Mouse (Mus musculus): ENCODE results near the gene Fbxl7. TPM values are rescaled to one million over a fixed set of nuclear protein-coding genes. Genes with fewer than 3 reads are reported as not detected.

Gene Fbxl7
- polyA plus RNA-seq, 1 experiment from 2014 or later = 1.0 TPM

DNA sequence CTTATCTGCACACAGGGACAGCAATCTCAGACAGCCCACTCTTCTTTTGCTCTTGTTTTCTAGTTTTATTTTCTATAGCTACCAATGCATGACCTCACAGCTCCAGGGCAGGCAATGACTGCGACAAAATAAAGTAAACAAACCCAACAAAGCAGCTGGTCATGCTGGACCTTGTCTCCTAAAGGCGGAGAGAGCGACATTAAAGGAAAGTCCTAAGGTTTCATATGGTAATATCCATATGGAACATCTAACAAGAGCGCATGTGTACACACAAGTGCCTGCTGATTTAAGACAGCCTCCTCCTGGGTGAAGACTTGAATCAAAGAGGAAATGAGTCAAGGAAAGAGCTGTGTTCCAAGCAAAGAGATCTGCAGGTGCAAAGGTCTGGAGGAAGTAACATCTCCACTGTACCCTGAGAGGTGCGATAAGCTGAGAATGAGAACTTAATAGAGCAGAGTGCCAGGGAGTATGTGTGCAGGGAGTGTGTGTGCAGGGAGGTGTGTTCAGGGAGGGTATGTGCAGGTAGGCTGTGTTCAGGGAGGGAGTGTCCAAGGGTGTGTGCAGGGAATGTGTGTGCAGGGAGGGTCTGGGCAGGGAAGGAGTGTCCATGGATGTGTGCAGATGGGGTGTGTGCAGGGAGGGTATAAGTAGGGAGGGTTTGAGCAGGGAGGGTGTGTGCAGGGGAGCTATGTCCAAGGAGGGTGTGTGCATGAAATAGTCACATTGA is 193.3 kb downstream of the Fbxl7 start:
- no peak for DNase-seq (ENCODE audit: low spot score)

DNA sequence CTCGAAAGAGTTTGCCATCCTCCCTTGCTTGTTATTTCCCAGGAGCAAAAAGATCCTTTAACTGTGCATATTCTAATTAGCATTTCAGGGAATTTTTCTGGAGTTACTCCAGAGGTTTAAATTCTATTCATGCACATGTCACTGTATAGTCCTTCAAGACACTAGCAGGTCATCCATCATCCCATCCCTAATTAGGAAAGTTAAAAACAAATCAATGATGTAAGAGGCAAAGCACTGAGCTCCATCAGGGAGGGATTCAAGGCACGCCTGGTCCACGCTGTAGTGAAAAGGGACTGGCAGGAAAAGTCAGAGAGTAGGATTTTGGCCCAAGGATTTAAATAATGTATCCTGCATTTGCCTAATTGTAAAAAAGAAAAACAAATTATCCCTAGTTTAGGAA is 202.3 kb downstream of the Fbxl7 start:
- DNase-seq (ENCODE audit: low spot score) = no peak

DNA sequence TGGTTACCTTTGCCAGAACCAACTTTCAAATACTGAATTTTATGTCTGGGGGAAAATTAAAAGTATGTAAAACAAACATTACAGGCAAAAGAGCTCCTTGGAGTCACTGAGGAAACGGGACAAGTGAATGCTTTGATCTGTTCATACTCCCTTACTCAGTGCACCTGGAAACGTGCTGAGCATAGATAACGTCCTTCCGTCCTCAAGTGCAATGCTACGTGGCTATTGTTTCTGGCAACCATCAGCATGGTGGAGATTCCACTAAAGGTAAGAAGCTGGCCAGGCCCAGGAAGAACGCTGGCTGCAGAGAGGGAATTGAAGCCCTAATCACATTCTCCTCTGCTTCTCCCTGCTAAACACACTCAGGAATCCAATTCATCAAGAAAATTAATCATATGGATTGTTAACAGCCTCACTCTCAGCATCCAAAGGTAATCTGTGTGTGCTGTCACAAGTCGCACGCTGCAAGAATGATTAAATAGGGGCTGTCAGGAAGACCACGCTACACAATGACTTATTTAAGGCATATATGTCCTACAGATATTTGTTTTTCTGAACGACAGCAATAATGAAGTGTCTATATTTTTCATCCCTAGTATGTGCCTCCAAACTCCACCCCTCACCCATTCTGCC is 206.8 kb downstream of the Fbxl7 start:
- no peak for DNase-seq (ENCODE audit: low spot score)

DNA sequence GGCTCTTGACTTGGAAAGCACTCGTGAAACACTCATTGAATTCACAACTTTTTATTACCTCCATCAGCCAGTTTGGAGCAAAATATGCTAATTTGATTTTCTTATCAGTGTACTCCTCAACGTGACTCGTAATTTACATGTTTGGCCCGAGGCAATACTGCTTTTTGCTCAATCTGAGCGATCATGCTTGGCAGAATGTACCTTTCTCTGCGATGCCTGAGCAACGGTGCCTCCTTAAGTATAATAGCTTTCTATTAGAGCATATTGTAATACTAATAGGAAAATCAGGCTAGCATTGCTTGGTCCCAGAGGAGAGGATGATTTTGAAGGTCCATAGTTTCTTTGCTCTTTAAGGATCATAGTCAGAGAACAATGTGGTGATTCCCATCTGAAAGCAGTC is 207.7 kb downstream of the Fbxl7 start:
- no peak for DNase-seq (ENCODE audit: low spot score)

DNA sequence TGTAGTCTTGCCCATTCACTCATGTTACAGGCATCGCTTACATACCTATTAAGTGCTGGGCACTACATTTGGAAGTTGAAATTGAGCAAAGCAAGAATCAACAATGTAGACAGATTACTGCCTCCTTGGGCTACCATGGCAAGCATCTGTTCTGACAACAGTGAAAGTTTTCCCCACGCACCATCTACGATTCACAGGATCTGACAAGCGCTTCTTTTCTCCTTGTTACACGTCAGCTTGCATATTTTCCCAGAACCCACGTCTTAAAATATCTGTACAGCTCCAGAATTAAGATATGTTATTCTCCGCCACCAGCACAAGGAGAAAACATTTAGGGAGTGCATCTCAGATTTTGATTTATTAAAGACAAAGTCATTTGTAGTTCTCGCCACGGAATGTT is 213.1 kb downstream of the Fbxl7 start:
- no peak for DNase-seq (ENCODE audit: low spot score)

DNA sequence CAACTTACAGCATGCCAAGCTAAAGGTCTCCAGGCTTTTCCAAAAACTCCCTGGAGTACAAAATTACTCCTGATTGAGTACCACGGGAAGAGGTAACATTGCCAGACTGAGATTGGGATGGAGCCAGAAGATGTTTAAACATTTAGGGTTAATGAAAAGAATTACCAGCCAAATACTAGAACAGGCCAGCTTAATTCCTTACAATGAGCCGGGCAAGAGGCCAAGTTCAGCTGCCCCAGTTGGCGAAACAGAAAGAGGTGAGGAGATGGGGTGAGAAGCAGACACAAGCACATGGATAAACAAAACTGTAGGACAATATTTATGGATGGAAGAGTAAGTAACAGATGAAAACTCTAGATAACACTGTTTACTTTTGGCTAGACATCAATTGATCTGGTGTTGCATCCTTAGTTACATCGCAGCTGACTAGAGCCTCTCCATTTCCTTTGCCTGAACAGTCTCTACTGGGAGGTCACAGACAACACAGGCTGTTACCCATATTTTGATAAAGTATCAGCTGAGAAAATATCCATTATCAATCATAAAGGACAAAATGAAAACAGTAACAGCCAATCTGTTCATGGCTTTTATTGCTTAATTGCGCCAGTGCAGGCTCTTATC is 222.0 kb downstream of the Fbxl7 start:
- no peak for DNase-seq (ENCODE audit: low spot score)

DNA sequence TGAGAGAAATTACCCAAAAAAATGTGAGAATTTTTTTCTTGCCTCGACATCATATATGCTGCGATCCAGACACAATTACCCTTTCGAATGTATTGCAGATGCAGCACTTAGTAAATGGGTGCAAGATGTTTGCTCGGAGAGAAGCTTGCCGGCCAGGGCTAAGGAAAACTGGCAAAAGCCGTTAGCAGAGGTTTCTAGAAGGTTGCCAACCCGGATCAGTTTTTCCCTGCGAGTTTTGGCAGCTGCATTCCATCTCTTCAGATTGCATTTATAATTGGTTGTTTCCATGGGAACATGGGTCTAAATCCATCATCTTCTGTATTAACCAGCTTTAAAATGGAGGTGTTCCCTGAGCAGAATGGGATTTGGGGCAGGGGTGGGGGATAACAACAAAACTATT is 240.4 kb downstream of the Fbxl7 start:
- no peak for DNase-seq (ENCODE audit: low spot score)

DNA sequence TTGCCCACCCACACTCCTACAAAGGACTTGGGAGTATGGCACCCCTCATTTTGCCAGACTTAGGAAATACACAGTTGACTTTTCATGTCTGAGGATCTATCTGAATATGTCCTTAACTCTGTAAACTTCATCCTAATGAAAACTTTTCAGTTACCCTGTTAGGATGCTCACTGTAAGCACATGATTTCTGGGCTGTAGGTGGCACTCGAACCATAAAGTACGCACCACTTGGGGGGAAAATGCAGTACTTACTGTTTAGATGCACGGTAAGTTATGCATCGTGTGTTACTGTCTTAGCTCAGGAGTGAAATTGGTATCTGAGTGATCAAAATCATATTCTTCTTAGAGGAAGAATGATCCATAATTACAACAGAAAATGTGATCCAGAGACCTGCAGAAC is 252.8 kb downstream of the Fbxl7 start:
- DNase-seq (ENCODE audit: low spot score) = no peak

DNA sequence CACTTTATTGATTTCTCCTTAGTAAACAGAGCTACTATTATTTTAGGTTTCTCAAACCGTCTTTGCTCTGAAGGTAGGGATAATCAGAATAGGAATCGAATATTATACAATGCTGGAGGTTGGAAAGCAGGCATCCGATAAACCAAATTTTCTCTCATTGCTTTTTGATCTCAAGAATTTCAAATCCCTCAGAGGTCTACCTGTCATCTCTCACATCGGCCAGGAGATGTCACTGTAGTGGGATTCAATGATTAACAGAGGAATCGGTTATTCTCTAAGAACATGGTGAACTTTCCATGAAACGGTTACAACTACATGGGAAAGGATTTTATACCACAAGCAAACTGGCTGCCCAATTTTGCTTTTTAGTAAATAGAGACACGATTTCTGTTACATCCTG is 255.7 kb downstream of the Fbxl7 start:
- no peak for DNase-seq (ENCODE audit: low spot score)

DNA sequence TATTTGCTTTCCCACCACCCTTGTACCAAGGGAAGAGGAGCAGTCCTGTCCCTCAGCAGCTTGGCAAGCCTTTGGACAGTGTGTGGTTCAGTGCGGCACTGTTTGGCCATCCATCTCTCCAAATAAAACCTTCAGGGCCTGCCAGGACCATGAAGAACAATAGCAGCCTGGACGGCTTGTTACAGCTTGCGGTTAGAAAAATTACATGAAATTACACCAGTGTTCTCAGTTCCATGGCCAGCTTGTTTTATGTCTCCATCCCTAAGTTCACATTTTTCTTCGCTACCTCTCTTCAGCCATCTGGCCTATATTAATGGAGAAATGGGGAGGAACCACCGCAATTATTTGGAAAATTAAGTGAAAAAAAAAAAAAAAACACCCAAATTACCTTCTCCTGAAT is 259.8 kb downstream of the Fbxl7 start:
- DNase-seq (ENCODE audit: low spot score) = no peak

DNA sequence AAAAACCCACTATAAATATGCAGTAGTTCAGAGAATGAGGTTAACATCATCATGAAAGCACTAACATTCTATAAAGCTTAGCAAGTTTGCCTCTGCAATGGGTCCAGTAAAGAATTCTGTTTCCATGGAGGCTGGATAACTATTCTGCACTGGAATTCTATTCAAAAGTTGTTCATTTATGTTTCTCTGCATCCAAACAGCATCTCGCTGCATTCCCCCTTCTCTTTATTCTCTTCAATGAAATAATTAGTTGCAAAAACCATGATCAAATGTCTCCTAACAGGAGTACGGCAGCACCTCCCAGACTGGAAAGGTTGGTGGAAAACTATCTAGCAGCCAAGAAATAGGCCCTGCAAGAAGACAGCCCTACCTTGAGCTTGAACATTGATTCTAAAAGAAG is 267.2 kb downstream of the Fbxl7 start:
- no peak for DNase-seq (ENCODE audit: low spot score)

DNA sequence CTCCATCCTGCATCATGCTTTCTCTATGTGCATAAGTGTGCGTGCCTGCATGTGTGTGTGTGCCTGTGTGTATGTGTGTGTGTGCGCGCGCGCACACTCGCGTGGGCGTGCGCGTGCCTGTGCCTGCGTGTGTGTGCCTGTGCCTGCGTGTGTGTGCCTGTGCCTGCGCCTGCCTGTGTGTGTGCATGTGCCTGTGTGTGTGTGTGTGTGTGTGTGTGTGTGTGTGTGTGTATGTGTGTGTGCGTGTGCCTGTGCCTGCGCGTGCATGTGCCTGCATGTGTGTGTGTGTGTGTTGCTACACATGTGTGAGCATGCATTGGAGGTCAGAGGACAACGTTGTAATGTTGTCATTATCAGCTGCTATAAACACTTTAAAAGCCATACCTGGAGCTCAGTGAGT is 272.1 kb downstream of the Fbxl7 start:
- DNase-seq (ENCODE audit: low spot score) = no peak

DNA sequence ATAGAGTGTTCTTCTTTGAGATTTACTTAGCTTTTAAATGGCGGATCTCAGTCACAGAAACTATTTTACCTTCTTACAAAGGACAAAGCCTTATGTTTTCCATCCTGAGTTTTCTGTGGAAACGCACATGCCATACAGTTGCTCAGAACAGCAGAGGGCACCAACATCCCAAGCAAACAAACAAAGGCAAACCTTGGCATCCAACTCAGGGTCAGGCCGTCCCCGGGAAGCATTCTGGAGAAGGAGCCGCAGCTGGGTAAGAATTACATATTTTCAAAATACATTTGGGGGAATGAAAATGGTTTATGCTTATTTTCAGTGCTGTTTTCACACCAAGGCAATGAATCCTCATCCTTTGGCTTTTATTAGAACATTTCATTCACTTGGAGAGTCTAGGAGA is 275.1 kb downstream of the Fbxl7 start:
- no peak for DNase-seq (ENCODE audit: low spot score)

DNA sequence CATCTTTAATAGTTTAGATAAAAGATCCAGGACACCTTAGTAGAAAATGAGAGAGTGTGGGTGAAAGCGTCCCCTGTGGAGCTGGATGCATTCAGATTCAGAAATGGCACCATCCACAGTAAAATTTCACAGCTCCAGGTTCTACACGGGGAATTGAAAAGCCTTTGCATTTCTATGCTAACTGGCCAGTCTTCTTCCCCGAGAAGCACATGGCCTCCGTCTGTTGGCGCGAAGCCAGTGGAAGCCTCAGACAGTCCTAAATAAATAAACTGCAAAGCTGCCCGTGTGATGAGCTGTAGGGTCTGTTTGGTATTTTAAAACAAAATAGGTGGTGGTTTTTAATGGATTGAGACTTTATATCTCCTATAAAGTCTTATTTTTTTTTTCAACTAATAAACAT is 276.2 kb downstream of the Fbxl7 start:
- no peak for DNase-seq (ENCODE audit: low spot score)

DNA sequence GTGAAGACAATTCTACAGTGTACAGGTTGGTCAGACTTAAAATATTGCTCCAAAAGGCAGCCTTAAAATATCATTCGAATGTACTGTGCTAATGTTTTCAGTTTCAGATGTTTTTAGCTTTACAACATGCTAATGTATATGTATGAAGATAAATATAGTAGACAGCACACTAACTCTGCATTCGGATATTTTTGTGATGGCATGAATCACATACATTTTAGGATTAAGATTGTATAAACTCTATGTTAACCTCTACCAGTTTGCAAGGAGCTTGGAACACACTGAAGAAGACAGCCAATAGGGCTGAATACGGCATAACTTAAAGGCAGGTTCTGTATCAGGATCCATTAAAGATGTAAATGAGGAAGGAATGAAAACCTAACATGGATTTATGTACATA is 299.1 kb downstream of the Fbxl7 start:
- DNase-seq (ENCODE audit: low spot score) = no peak

DNA sequence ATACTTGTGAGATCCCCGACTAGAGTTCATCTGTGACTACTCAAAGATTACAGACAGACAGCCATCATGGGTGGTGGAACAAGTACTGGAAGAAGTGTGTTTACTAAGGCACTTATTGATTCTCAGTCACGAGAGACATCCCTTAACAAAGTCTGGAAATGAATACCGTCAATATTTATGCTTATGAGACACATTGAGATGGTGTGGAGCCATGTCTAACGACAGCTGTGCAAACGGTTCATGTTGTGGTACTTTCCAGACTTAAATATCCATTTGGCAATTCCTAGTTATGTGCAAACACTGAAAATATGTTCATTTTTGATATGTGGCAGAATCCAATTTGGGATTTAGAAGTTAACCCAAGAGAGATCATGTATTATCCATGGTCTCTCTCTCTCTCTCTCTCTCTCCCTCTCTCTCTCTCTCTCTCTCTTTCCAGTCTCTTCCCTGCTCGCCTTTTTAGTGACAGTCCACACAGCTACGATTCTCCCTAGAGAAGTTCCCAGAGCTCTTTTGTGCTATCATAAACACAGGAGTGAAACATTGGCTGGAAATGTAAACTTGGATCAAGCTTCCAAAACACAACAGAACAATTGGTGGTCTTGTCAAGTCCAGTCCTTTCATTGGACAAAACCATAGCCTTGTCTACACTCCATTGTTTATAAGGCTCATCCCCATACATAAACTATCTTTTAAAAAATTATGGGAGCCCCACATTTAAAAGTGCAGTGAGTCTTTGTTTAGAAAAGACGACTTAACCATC is 315.3 kb downstream of the Fbxl7 start:
- DNase-seq (ENCODE audit: low spot score) = no peak

DNA sequence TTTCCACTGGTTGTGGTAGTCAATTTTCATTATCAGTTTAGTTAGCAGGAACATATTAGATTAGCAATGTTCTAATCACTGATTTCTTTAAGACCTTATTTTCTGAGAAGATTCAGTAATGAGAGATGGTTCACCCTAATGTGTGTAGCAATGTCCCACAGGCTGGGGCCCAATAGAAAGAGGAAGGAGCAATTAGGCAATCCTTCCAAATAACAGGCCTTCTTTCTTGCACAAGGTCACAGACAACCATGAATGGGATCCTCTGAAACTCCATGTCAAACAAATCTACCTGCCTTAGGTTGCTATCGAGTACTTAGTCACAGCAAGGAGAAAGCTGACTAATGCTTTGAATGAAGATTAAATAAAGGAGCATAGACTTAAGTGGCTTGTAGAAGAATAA is 316.9 kb downstream of the Fbxl7 start:
- no peak for DNase-seq (ENCODE audit: low spot score)

DNA sequence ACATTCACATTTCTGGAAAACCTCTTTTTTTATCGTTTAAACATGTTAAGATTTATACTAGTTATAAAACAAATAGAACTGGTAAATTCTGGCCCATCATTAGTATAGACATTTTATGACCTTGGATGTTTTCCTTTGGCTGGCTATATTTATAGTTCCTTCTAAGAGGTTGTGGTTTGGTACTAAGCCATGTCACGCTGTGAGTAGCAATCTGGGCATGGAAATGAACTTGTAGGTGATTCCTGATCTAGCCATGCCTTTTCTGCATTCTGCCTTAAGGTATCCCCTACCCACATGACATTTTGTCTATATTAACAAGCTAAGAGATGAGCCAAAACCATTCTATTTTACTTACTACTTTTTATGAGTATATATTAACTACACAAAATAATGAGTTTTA is 329.3 kb downstream of the Fbxl7 start:
- DNase-seq (ENCODE audit: low spot score) = no peak

DNA sequence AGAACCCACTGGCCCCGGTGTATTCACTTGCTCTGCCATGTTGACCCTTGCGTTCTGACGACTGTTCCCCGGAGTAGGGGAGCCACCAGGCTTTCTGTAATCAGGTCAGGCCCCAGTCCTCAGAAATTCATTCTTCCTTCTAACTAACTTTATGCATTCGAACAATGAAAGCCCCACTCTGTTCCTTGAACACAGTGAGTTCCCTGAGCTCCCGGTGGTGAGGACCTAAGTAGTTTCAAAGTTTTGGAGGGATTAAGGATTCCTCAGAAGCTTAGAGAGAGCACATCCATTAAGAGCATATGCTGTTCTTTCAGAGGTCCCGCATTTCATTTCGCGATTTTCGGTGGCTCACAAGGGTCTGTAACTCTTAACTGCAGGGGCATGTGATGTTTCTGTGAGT is 341.8 kb downstream of the Fbxl7 start:
- no peak for DNase-seq (ENCODE audit: low spot score)

DNA sequence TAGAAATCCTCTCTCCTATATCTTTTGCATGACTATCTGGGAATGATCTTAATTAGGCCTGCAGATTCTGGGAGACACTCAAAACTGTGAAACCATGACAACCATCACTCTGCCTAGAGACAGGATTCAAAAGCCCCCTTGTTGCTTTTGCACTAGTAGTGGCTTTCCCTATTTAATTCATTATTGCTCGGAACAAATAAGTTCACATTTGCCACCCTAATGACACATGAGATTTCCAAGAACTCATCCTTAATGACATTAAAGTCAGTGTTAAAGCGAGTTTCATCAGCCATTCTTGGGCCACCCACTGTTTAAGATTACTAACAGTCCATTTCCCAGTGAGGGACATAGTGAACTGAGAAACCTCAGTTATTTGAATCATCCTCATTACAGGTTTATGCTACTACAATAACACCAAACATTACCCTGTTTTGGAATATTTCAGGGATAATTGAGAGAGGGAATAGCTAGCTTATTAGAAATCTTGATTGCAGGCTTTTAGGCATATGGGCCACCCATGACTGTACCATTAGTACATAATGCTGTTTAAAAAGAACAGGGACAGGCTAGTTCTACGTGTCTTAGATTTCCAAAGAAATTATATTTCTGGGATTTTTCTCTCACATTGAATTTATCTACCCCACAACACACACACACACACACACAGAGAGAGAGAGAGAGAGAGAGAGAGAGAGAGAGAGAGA is 361.2 kb downstream of the Fbxl7 start:
- no peak for DNase-seq (ENCODE audit: low spot score)

DNA sequence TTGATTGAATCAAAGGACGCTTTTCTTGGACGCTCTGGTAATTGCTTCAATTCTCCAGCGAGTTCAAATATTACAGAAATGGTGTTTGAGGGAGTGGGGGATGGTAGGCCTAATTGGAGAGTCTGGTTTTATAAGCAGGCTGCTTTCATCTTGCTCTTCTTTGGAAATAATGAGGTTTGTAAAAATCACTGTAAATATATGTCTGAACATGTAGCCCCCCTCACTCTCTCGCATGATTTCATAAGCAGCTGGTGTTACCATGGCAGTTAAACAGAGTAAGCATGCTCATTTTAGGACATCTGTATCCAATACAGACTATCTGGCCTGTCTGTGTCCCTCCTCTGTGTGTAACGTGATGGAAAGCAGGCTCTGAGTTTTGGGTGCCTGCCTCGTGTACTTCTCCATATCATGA is 376.2 kb downstream of the Fbxl7 start:
- DNase-seq (ENCODE audit: low spot score) = no peak

DNA sequence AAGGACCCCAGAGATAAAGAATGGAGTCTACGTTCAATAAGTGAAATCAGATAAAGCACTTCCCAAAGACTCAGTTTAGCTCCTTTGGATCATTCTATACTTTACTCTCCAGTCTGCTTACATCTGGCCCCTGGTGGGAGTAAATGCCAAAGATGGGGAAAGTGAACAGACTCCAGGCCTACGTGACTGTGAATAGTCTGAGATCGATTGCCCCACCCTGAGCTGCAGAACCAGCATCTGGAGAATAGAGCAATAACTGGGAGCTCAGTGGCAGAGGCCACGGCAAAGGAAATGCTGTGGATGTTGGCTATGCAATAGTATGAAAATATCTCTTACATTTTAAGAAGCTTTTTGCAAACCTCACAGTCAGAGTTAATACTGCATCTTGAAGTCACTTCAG is 394.4 kb downstream of the Fbxl7 start:
- no peak for DNase-seq (ENCODE audit: low spot score)

Measured in thymus, postnatal 0 days (tissue).